Mouse (Mus musculus): Measurements from ENCODE around the gene Trpm3. TPM values are rescaled to one million over a fixed set of nuclear protein-coding genes. Genes with fewer than 3 reads are reported as not detected.

Trpm3 gene
- polyA plus RNA-seq, 2 experiments, result 0.03 TPM; not detected in 1

DNA sequence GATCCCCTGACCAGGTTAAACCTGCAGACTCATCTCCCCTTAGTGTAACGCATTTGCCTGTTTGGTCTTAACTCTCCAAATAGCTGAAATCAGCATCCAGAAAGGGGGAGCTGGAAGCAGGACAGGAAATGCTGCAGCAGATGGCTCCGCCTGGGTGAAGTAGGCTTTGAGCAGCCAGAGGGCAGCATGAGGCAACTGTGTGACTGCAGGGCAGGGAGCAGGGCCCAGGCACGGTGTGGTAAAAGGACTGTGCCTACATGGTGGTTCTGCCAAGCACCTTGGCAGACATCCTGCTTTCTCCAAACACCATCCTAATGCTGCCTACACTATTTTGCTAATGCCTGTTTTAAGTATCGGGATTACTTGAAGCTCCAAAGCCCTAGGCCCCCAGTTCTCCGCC, 801.6 kb downstream of the Trpm3 start:
- no peak overlapping the region for H3K4me3 ChIP-seq (ENCODE audit: insufficient read depth in 1 of 2, low read depth in 2 of 2, low read length in 2 of 2)
- no peaks in the 10 kb centered on the region for H3K36me3 ChIP-seq (replicated peaks; ENCODE audit: control insufficient read depth, insufficient read depth, low read depth)
- H3K27me3 ChIP-seq (ENCODE audit: control insufficient read depth, insufficient read depth, low read length), result no peaks in the 10 kb centered on the region
- no peak overlapping the region for H3K4me2 ChIP-seq (ENCODE audit: low read depth)
- TF ChIP-seq EP300 (IDR thresholded peaks at IDR 0.05; ENCODE audit: low read depth) (no peak), CTCF (IDR thresholded peaks at IDR 0.05; ENCODE audit: low read depth) (peak; percentile 47)
- H3K27ac ChIP-seq, result no peak overlapping the region
- H3K4me1 ChIP-seq (replicated peaks; ENCODE audit: control insufficient read depth in 2 of 2, insufficient read depth in 2 of 2, low read length in 1 of 2), result no peaks in the 10 kb centered on the region; a peak in 1 of 4 replicates
- WGBS (ENCODE audit: insufficient replicate concordance), result 34% methylated on average over 5 of the region's 5 CpGs
- H3K9ac ChIP-seq (replicated peaks), result no peak overlapping the region
- no peak for ATAC-seq (ENCODE audit: insufficient read depth)
- no peak for DNase-seq (ENCODE audit: low read depth in 3 of 3, low spot score in 3 of 3)
- no peaks in the 10 kb centered on the region for H3K9me3 ChIP-seq (ENCODE audit: control insufficient read depth, low read length)

DNA sequence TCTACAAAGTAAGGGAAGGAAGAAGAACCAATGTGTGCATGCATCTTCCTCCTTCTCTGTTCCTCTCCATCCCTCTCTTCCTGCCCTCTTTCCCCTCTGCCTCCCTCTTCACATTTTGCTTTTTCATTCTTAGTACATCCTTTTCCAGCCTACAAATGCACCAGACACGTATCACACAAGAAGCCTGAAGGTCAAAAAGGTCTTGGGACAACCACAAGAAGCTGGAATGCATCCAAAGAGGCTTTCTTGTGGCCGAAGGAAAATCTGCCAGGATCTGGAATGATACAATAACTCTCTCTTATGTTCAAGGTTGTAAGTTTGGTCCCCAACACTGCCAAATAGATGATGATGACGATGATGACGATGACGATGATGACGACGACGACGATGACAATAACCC, 802.1 kb downstream of the Trpm3 start:
- no peaks in the 10 kb centered on the region for H3K36me3 ChIP-seq (replicated peaks; ENCODE audit: control insufficient read depth, insufficient read depth, low read depth)
- DNase-seq (ENCODE audit: low read depth in 3 of 3, low spot score in 3 of 3), result no peak
- no peak overlapping the region for H3K4me2 ChIP-seq (ENCODE audit: low read depth)
- H3K27me3 ChIP-seq (ENCODE audit: control insufficient read depth, insufficient read depth, low read length), result no peaks in the 10 kb centered on the region
- no peaks in the 10 kb centered on the region for H3K9me3 ChIP-seq (ENCODE audit: control insufficient read depth, low read length)
- WGBS (ENCODE audit: insufficient replicate concordance), result 56% methylated on average over 9 of the region's 9 CpGs
- ATAC-seq (ENCODE audit: insufficient read depth), result no peak
- TF ChIP-seq CTCF (IDR thresholded peaks at IDR 0.05; ENCODE audit: low read depth) (no peak), EP300 (IDR thresholded peaks at IDR 0.05; ENCODE audit: low read depth) (no peak)
- H3K4me1 ChIP-seq (replicated peaks; ENCODE audit: control insufficient read depth in 2 of 2, insufficient read depth in 2 of 2, low read length in 1 of 2), result no peaks in the 10 kb centered on the region; a peak in 1 of 4 replicates
- H3K9ac ChIP-seq (replicated peaks), result no peak overlapping the region
- no peak overlapping the region for H3K27ac ChIP-seq
- no peak overlapping the region for H3K4me3 ChIP-seq (ENCODE audit: insufficient read depth in 1 of 2, low read depth in 2 of 2, low read length in 2 of 2)

DNA sequence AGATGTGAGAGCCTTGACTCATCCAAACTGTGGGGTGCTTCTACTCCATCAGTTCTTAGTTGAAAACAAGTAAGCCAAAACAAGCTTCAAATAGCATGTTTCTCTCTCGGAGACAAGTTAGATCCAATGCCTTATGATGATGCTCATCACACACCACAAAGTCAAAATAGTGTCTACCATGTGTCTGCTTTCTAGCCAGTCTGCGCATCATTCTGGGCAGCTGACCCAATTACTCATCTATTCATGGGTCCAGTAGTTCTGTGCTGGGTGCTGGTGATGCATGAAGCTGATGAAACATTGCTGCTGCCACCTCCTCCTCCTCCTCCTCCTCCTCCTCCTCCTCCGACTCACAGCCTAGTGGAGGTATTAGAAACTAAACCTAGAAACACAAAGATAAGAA, 813.6 kb downstream of the Trpm3 start:
- H3K9ac ChIP-seq (replicated peaks), result no peak overlapping the region
- no peak for DNase-seq (ENCODE audit: low read depth in 3 of 3, low spot score in 3 of 3)
- no peaks in the 10 kb centered on the region for H3K4me1 ChIP-seq (replicated peaks; ENCODE audit: control insufficient read depth in 2 of 2, insufficient read depth in 2 of 2, low read length in 1 of 2)
- no peaks in the 10 kb centered on the region for H3K9me3 ChIP-seq (ENCODE audit: control insufficient read depth, low read length)
- H3K4me2 ChIP-seq (ENCODE audit: low read depth), result no peak overlapping the region
- WGBS (ENCODE audit: insufficient replicate concordance), result 56% methylated on average over 3 of the region's 3 CpGs
- ATAC-seq (ENCODE audit: insufficient read depth), result no peak
- no peak overlapping the region for H3K4me3 ChIP-seq (ENCODE audit: insufficient read depth in 1 of 2, low read depth in 2 of 2, low read length in 2 of 2)
- H3K27ac ChIP-seq, result no peak overlapping the region
- TF ChIP-seq CTCF (IDR thresholded peaks at IDR 0.05; ENCODE audit: low read depth) (no peak), EP300 (IDR thresholded peaks at IDR 0.05; ENCODE audit: low read depth) (no peak)
- no peaks in the 10 kb centered on the region for H3K36me3 ChIP-seq (replicated peaks; ENCODE audit: control insufficient read depth, insufficient read depth, low read depth)
- no peaks in the 10 kb centered on the region for H3K27me3 ChIP-seq (ENCODE audit: control insufficient read depth, insufficient read depth, low read length)

DNA sequence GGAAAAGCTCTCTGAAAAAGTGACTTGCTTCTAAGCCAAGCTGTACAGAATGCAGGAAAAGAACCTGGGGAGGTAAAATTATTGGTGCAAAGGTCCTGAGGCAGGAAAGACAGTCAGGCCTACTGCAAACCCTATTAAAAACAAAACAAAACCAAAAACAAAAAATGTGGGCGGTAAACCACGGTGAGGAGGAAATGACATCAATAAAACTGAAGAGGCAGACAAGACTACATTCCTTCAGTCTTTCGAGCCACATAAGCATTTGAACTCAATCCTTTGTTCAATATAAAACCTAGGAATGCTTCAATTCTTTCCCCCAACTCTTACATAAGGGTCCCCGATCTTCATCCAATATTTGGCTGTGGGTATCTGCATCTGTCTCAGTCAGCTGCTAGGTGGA, 814.3 kb downstream of the Trpm3 start:
- H3K9me3 ChIP-seq (ENCODE audit: control insufficient read depth, low read length), result no peaks in the 10 kb centered on the region
- H3K36me3 ChIP-seq (replicated peaks; ENCODE audit: control insufficient read depth, insufficient read depth, low read depth), result no peaks in the 10 kb centered on the region
- H3K4me2 ChIP-seq (ENCODE audit: low read depth), result no peak overlapping the region
- WGBS (ENCODE audit: insufficient replicate concordance), result 49% methylated on average over 4 of the region's 4 CpGs
- H3K27ac ChIP-seq, result no peak overlapping the region
- no peaks in the 10 kb centered on the region for H3K4me1 ChIP-seq (replicated peaks; ENCODE audit: control insufficient read depth in 2 of 2, insufficient read depth in 2 of 2, low read length in 1 of 2)
- H3K9ac ChIP-seq (replicated peaks), result no peak overlapping the region
- DNase-seq (ENCODE audit: low read depth in 3 of 3, low spot score in 3 of 3) (no peak), ATAC-seq (ENCODE audit: insufficient read depth) (no peak)
- H3K27me3 ChIP-seq (ENCODE audit: control insufficient read depth, insufficient read depth, low read length), result no peaks in the 10 kb centered on the region
- H3K4me3 ChIP-seq (ENCODE audit: insufficient read depth in 1 of 2, low read depth in 2 of 2, low read length in 2 of 2), result no peak overlapping the region
- TF ChIP-seq EP300 (IDR thresholded peaks at IDR 0.05; ENCODE audit: low read depth) (no peak), CTCF (IDR thresholded peaks at IDR 0.05; ENCODE audit: low read depth) (no peak)

DNA sequence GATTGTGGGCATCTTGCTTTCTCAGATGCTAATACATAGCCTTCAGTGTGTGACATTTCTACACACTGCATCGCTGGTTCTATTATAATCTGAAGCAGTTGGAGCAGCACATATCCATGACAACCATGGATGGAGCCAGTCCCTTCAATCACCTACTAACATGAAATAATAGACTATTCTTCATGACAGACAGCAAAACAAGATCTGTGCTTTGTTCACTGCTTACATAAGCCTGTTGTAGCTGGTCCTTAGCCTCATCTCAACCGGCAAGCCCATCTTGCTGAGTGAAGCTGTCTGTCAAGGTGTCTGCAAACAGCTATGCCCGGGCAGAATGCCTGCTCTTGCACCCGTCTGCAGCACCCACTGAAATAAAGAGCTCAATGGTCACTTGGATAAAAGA, 819.6 kb downstream of the Trpm3 start:
- H3K27ac ChIP-seq, result no peak overlapping the region
- no peaks in the 10 kb centered on the region for H3K9me3 ChIP-seq (ENCODE audit: control insufficient read depth, low read length)
- H3K9ac ChIP-seq (replicated peaks), result no peak overlapping the region
- H3K27me3 ChIP-seq (ENCODE audit: control insufficient read depth, insufficient read depth, low read length), result no peaks in the 10 kb centered on the region
- H3K36me3 ChIP-seq (replicated peaks; ENCODE audit: control insufficient read depth, insufficient read depth, low read depth), result no peaks in the 10 kb centered on the region
- ATAC-seq (ENCODE audit: insufficient read depth), result no peak
- WGBS (ENCODE audit: insufficient replicate concordance), result 60% methylated on average over 4 of the region's 4 CpGs
- no peak overlapping the region for H3K4me3 ChIP-seq (ENCODE audit: insufficient read depth in 1 of 2, low read depth in 2 of 2, low read length in 2 of 2)
- DNase-seq (ENCODE audit: low read depth in 3 of 3, low spot score in 3 of 3), result no peak
- TF ChIP-seq CTCF (IDR thresholded peaks at IDR 0.05; ENCODE audit: low read depth), result no peak
- no peak for TF ChIP-seq EP300 (IDR thresholded peaks at IDR 0.05; ENCODE audit: low read depth)
- no peak overlapping the region for H3K4me2 ChIP-seq (ENCODE audit: low read depth)
- no peaks in the 10 kb centered on the region for H3K4me1 ChIP-seq (replicated peaks; ENCODE audit: control insufficient read depth in 2 of 2, insufficient read depth in 2 of 2, low read length in 1 of 2)
